Mouse (Mus musculus): ENCODE data around the gene Rab44.

- TF ChIP-seq TAL1 (IDR thresholded peaks at IDR 0.05; ENCODE audit: low read length) (no peak), GATA1 (IDR thresholded peaks at IDR 0.05; ENCODE audit: low read length) (no peak)
Observed at GRCm38 (mm10) chr17:29117006-29117648, 3.2 kb downstream of the Rab44 start.
